Mouse (Mus musculus): ENCODE results near the gene Hoxd9.
A peak's percentile ranks its signal among the peaks of the same experiment; 100 is the strongest.

The Hoxd9 gene

GRCm38 (mm10) chr2:74683471-74683951 is 14.0 kb upstream of the Hoxd9 start:
- no peak for DNase-seq (ENCODE audit: low spot score)

GRCm38 (mm10) chr2:74684106-74684505 is 13.4 kb upstream of the Hoxd9 start:
- no peak for DNase-seq (ENCODE audit: low spot score)

DNA sequence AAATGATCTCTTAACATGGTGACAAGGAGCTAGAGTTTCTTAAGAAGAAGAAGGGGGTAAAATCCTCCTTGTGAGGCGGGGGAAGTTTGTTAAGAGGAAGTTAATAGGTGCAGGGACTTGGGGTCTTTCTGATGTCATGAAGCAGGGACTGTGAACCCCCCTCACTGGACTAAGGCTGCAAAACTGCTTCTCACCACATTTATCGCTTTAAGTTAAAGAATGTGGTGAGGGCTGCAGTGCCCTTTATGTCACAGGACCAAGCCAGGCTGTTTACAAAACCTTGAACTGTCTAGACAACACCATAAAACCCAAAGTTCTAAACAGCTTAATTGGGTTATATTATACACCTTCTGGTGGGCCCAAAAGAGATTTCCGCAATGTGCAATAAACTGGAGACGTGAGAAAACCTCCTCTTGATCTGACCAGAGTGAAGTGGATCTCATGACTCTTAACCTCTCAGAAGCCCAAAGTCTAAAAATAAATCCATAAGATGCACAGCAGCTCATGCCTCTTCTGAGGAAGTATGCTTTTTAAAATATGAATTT is 12.4 kb upstream of the Hoxd9 start:
- DNase-seq (ENCODE audit: low spot score), result no peak

DNA sequence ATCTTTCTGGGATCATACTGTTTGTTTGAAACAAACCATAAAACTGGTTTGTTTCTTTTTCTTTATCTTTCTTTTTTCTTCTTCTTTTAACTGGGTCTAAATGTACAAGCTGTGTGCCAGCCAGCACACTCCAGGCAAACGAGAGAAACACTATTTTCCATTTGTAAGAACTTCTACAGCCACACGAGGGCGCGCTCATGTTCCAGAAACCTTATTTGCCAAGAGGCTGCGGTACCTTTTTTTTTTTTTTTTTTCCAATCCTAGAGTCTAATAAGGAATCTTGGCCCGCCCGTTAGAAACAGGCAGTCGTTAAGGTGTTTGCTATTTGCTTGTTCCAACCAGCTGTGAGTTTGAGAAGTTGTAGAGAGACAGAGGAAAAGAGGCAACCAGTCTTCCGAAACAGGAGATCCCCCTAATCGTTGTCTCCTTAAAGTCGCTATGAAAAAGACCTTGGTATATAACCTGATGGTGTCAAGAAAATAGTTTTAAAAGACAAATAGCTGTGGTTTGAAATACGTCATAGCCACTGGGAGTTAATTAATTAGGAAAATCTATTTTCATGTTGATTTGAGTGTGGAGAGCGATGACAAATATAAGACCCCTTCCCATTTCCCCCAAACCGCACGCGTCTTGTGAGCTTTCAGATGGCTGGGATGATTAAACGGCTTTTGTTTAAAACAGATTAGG is 11.1 kb upstream of the Hoxd9 start:
- DNase-seq (ENCODE audit: low spot score), result peak; percentile 46

DNA sequence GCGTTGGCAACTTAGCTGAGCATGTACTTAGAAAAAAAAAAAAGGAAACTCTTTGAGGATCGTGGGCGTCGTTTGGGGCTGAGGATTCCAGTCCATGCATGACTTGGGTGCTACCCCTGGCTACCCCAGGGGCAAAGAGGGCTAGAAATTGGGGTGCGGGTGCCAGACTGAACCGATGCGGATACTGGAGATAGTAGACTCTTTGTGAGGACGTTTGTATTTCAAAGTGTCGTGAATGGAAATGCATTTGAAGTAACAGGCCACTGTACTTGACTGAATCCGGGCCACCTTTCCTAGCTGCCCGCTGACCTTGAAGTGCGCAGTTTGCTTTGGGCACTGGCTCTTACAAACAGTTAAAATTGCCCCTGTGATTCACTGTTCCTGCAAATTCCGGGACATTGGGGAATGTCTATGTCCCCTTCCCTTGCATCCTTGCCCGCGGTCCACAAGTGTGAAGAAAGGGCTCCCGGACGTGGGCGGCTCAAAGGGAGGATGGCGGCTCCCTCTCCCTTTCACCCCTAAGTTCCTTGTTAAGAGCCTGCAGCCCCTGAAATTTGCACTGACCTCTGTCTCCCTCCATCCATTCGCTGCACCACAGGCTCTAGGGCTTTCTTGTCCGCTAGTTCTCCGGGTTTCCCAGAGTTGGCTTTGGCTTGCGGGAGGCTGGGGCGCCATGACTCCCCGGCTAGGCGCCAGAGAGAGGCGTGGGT is 10.4 kb upstream of the Hoxd9 start:
- DNase-seq (ENCODE audit: low spot score), result no peak

DNA sequence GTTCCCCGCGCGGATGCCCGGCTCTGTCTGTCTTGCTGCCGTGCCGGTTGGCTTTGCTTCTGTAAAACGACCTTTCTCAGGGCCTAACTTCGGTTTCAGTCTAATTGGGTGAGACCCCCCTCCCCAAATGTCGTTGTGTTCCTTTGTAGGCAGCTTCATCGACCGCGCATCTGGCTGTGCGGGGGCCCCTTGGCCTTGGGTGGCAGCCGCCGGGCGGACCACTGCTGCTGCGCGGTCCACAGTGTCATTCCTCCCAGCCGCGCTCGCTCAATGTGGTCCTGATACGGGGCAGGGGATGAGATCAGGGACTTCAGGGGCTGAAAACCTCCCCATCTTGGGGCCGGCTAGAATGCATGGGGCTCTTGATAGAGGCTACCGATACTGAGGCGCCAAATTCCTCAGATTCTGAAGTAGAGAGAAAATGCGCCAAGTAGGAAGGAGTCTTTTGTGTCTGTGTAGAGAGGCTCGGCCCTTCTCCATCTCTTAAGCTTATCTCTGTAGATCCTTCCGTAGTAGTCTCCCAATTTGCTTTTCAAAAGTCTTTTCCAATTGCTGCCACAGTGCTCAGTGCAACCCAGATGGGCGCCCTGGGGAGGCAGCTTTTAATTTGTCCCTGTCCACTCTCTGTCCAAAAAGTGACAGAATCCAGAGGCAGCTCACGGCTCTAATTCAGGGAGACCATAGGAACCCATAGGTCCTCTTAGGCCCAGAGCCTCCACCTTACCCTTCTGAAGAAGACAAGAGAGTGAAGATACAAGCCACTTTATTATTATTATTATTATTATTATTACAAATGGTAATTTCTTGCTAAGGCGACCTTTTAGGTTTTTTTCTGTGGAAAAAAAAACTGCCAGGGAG is 9.6 kb upstream of the Hoxd9 start:
- DNase-seq (ENCODE audit: low spot score), result no peak

- DNase-seq (ENCODE audit: low spot score), result no peak
Observed at GRCm38 (mm10) chr2:74688795-74689573, 8.5 kb upstream of the Hoxd9 start.

GRCm38 (mm10) chr2:74689574-74690337 is 7.8 kb upstream of the Hoxd9 start:
- no peak for DNase-seq (ENCODE audit: low spot score)

GRCm38 (mm10) chr2:74690338-74690716 is 7.2 kb upstream of the Hoxd9 start:
- DNase-seq (ENCODE audit: low spot score), result no peak

- DNase-seq (ENCODE audit: low spot score), result no peak
Observed at GRCm38 (mm10) chr2:74691022-74691951, 6.2 kb upstream of the Hoxd9 start, which contains the start of gene Hoxd10. Gene Hoxd10 (plus strand): TSS chr2:74691924.

GRCm38 (mm10) chr2:74691995-74692807 is 5.3 kb upstream of the Hoxd9 start:
- no peak for DNase-seq (ENCODE audit: low spot score)

GRCm38 (mm10) chr2:74692808-74693431 is 4.6 kb upstream of the Hoxd9 start:
- no peak for DNase-seq (ENCODE audit: low spot score)

- DNase-seq (ENCODE audit: low spot score), result no peak
Observed at GRCm38 (mm10) chr2:74693432-74693827, 4.1 kb upstream of the Hoxd9 start.

DNA sequence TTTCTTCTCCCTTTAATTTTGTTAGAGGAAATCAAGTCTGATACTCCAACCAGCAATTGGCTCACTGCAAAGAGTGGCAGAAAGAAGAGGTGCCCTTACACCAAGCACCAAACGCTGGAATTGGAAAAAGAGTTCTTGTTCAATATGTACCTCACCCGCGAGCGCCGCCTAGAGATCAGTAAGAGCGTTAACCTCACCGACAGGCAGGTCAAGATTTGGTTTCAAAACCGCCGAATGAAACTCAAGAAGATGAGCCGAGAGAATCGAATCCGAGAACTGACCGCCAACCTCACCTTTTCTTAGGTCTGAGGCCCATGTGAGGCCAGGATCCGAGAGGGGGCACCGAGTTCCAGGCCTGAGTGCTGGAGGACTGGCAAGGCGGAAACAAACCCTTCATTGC is 3.5 kb upstream of the Hoxd9 start:
- DNase-seq (ENCODE audit: low spot score), result no peak

DNA sequence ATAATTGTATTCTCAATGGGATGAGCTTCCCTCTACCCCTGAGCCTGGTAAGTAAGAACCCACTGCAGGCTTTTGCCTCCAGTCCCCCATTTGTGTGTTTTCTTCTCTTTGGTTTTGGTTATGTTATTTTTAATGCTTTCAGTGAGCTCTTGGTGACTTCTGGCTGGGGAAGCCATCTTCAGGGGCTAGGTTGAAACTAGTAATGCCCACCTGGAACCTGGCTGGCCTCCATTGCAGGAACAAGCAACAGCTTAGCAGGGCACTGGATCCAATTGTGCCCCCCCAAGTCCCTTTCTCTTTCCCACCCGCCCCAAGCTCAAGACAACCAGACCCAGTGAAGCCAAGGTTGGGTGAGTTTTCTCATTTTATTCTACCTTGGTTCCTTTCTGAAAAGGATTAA is 2.1 kb upstream of the Hoxd9 start:
- no peak for DNase-seq (ENCODE audit: low spot score)

DNA sequence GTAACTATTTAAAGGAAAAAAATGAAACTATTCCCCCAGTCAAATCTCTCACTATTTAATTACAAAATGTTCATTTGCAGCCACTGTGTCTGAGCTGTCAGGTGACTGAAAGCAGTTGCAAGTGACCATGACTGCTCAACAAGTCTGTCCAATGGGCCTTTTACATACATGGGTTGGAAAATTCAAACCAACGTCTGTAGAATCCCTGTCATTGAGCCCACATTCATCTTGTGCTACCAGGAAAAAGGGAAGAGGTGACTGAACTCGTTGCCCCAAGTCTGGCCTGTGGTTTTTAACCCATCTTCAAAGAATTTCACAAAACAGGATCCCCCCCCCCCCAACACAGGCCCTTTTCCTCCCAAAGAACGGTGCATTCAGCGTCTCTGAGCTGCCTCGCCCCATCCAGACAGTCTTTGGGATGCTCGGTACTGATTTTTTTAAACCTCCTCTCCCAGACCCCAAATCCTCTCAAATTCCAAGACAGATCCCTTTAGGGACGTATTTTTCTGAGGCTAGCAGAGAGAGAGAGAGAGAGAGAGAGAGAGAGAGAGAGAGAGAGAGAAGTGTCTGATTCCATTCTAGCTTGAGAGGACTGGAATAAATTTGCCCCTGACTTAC is 1.6 kb upstream of the Hoxd9 start:
- DNase-seq (ENCODE audit: low spot score), result no peak

DNA sequence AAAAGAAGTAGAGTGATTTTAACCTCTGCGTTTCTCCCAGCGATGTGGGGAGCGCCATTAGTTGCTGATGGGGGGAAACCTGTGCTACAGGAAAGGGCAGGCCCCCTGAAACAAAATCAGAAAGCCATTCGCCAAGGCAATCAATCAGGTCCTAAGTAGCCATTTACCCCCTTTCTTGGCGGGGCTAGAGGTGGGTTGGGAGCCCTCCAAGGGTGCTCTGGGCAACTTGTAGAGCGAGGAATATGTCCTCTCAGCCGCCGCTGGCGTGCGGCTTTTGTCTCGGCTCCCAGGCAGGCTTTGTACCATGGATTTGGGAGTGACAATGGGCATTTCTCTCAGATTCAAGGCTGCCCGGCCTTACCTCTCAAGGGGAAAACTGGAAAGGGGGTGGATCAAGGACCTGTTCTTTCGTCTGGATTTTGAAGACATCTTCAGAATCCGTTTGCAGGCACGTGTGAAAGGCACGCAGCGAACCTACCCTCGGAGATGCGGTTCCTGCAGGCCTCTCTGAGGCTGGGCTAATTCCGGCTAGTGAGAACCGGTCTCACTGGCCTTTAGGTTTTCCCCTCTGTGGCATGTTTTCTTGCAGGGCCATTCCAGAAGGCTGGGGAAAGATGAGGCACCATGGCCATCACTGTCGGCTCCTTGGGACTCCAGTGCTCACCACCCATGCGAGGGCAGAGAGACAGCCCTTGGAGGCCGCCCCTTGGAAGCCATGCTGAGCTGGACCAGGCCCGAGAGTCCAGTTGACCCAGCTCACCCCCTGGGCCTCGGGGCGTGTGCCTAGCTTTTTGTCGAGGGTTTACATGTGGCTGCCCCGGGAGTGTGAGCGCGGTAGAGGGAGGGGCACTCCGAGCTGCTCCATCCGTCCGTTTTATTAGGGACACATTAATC is 838 bp upstream of the Hoxd9 start:
- no peak for DNase-seq (ENCODE audit: low spot score)
